22 mouse cellular contexts compared by ENCODE assay signal in genomic region chr5:24938046-24938822, GRCm38 (mm10).
A peak's percentile ranks its signal among the peaks of the same experiment; 100 is the strongest.
DNase-seq lines count a peak whose midpoint lies in the region; ATAC-seq and TF ChIP-seq lines count a peak whose summit lies in the region.
"Had no signal": no experiment of that assay in that cellular context is flagged by ENCODE, and none has a peak within 500 bp of the region (broad histone marks: within the 10 kb centered on the region; RNA-seq: fewer than 3 reads in every experiment).

No protein-coding gene starts in this region.

- no peaks in the 10 kb centered on the region for H3K36me3 ChIP-seq in C2C12 (ENCODE audit: control insufficient read depth, insufficient read depth)
- no peaks in the 10 kb centered on the region for H3K36me3 ChIP-seq in forebrain, embryonic 14.5 days (ENCODE audit: control insufficient read depth, insufficient read depth, low read length)
- H3K36me3 ChIP-seq: embryonic facial prominence, embryonic 12.5 days; intestine, embryonic 15.5 days; limb, embryonic 10.5 days had no signal

- no peaks in the 10 kb centered on the region for H3K79me3 ChIP-seq in C2C12 (ENCODE audit: low read depth)

- 69% methylated on average over 5 of the region's 5 CpGs for WGBS in forebrain, embryonic 14.5 days

- TF ChIP-seq CTCF in C2C12 (IDR thresholded peaks at IDR 0.05; ENCODE audit: control insufficient read depth, insufficient read depth, insufficient read length), result no peak

- no peak overlapping the region for H3K4me2 ChIP-seq in forebrain, embryonic 14.5 days (ENCODE audit: low read length)
- H3K4me2 ChIP-seq: embryonic facial prominence, embryonic 12.5 days; forebrain, embryonic 13.5 days; heart, embryonic 13.5 days; hindbrain, embryonic 14.5 days; intestine, embryonic 15.5 days had no signal

- no peaks in the 10 kb centered on the region for H3K27me3 ChIP-seq in C2C12 (ENCODE audit: control insufficient read depth, insufficient read depth, insufficient read length)
- no peaks in the 10 kb centered on the region for H3K27me3 ChIP-seq in forebrain, embryonic 14.5 days (replicated peaks; ENCODE audit: control insufficient read depth, insufficient read depth, low read length)
- H3K27me3 ChIP-seq: CH12.LX; embryonic facial prominence, embryonic 12.5 days; forebrain, embryonic 13.5 days; heart, embryonic 13.5 days; intestine, embryonic 15.5 days had no signal

- no peak overlapping the region for H3K27ac ChIP-seq in forebrain, embryonic 14.5 days (ENCODE audit: low read depth, low read length)
- H3K27ac ChIP-seq: embryonic facial prominence, embryonic 12.5 days; forebrain, embryonic 13.5 days; heart, embryonic 13.5 days; hindbrain, embryonic 14.5 days; intestine, embryonic 15.5 days; limb, embryonic 10.5 days had no signal

- no peak overlapping the region for H3K4me3 ChIP-seq in C2C12 (ENCODE audit: insufficient read depth, poor library complexity, severe bottlenecking)
- no peak overlapping the region for H3K4me3 ChIP-seq in forebrain, embryonic 14.5 days (ENCODE audit: low read depth, low read length)
- H3K4me3 ChIP-seq: embryonic facial prominence, embryonic 12.5 days; erythroblast, embryonic 14.5 days; forebrain, embryonic 13.5 days; heart, embryonic 13.5 days; intestine, embryonic 15.5 days; limb, embryonic 10.5 days had no signal

- peak overlapping the region; percentile 35 for H3ac ChIP-seq in C2C12 (ENCODE audit: control insufficient read depth, insufficient read length, low read depth)

- H3K9ac ChIP-seq in forebrain, embryonic 14.5 days (ENCODE audit: low read length), result no peak overlapping the region
- H3K9ac ChIP-seq: embryonic facial prominence, embryonic 12.5 days; forebrain, embryonic 13.5 days; heart, embryonic 13.5 days; hindbrain, embryonic 14.5 days; intestine, embryonic 15.5 days; liver, postnatal 0 days had no signal

- peak; percentile 16 for DNase-seq in adrenal gland, adult 2 months
- DNase-seq in adrenal gland, adult 8-10 months, result no peak
- peak; percentile 53 for DNase-seq in cerebellum, adult 11-12 months
- peak; percentile 32 to 37 for DNase-seq in cerebellum, postnatal 14 days
- no peak for DNase-seq in layer of hippocampus, adult 11-12 months (ENCODE audit: low spot score)
- DNase-seq in forebrain, embryonic 14.5 days (ENCODE audit: low spot score), result no peak
- no peak for DNase-seq in urinary bladder, postnatal 14 days (ENCODE audit: low spot score)
- DNase-seq: kidney, adult 9 months; kidney, postnatal 36 days; liver, postnatal 0 days; lung, postnatal 4 days; retina, postnatal 1 day; thymus, postnatal 14 days had no signal

- no peaks in the 10 kb centered on the region for H3K4me1 ChIP-seq in forebrain, embryonic 14.5 days (ENCODE audit: control insufficient read depth, insufficient read depth, low read length)
- H3K4me1 ChIP-seq: embryonic facial prominence, embryonic 12.5 days; forebrain, embryonic 13.5 days had no signal

- H3K9me3 ChIP-seq in forebrain, embryonic 14.5 days (replicated peaks; ENCODE audit: control insufficient read depth, low read length), result peaks cover 3% of the 10 kb centered on the region; the same call in 1 of the 2 replicates
- H3K9me3 ChIP-seq: embryonic facial prominence, embryonic 12.5 days; forebrain, embryonic 13.5 days; intestine, embryonic 15.5 days; limb, embryonic 10.5 days had no signal

- ATAC-seq in forebrain, embryonic 14.5 days, result no peak
- ATAC-seq: forebrain, embryonic 13.5 days; intestine, embryonic 15.5 days; liver, postnatal 0 days had no signal

- H3K79me2 ChIP-seq in C2C12 (ENCODE audit: control insufficient read depth, insufficient read depth), result no peaks in the 10 kb centered on the region

TF ChIP-seq in C2C12, 6 proteins besides CTCF, POLR2A, EP300 and RAD21:
- TF ChIP-seq USF1 (IDR thresholded peaks at IDR 0.05; ENCODE audit: low read depth) (no peak), FOSL1 (IDR thresholded peaks at IDR 0.05; ENCODE audit: insufficient read depth, low read length, poor library complexity, severe bottlenecking) (peak; percentile 84)

Comparison
In these comparisons a context has a peak if more than half of its experiments do, and no peak if none do; other contexts are left out.
1. DNase-seq: peak in adrenal gland, adult 2 months (single experiment), cerebellum, adult 11-12 months (single experiment) and cerebellum, postnatal 14 days (2 of 2); none in adrenal gland, adult 8-10 months (single experiment), layer of hippocampus, adult 11-12 months (single experiment), forebrain, embryonic 14.5 days (single experiment) and urinary bladder, postnatal 14 days (single experiment).